Mouse (Mus musculus) brain, embryonic 14.5 days (tissue): ENCODE measurements around the gene Cdc42ep2.

ENCODE experiments used
- CTCF ChIP-seq: fragments of 200-500 bp; IDR thresholded peaks from 2 replicates; pipeline ENCODE4 v1.5.1; 2012; ENCODE audit warnings: inconsistent platforms, mild to moderate bottlenecking, moderate library complexity, borderline replicate concordance; ENCODE audit not compliant: insufficient read depth, insufficient read length; ENCODE audit errors: extremely low read depth
- POLR2A ChIP-seq: fragments of 200-500 bp; IDR thresholded peaks from 2 replicates; pipeline ENCODE4 v1.6.1; 2012; ENCODE audit warnings: mild to moderate bottlenecking, inconsistent platforms, borderline replicate concordance; ENCODE audit not compliant: poor library complexity, insufficient read depth, insufficient read length, severe bottlenecking; ENCODE audit errors: extremely low read depth

GRCm38 (mm10) chr19:5907275-5907674, 17.3 kb downstream of the Cdc42ep2 start:
- TF ChIP-seq CTCF (no peak), POLR2A (no peak)
